ENCODE assay signal across 9 mouse cellular contexts in genomic region chr8:61522132-61522531, GRCm38 (mm10). TPM values are rescaled to one million over a fixed set of nuclear protein-coding genes. Genes with fewer than 3 reads are reported as not detected.
A peak's percentile ranks its signal among the peaks of the same experiment; 100 is the strongest.
DNase-seq lines count a peak whose midpoint lies in the region; ATAC-seq and TF ChIP-seq lines count a peak whose summit lies in the region.
"Had no signal": no experiment of that assay in that cellular context is flagged by ENCODE, and none has a peak within 500 bp of the region (broad histone marks: within the 10 kb centered on the region; RNA-seq: fewer than 3 reads in every experiment).

No protein-coding gene starts in this region.

- H3K9ac ChIP-seq in kidney, embryonic 16.5 days (replicated peaks; ENCODE audit: low read length): no peak overlapping the region
- H3K9ac ChIP-seq in ES-E14 (ENCODE audit: insufficient read depth, low read depth, low read length, poor library complexity, severe bottlenecking): no peak overlapping the region
- no peak overlapping the region for H3K9ac ChIP-seq in kidney, postnatal 0 days (ENCODE audit: low read depth, low read length)
- no peak overlapping the region for H3K9ac ChIP-seq in midbrain, embryonic 16.5 days (ENCODE audit: low read depth, low read length)

- in situ Hi-C loops in ES-E14 (cut with MboI; ENCODE audit: low sequenced_read_pairs in 2 of 2, unreplicated experiment in 2 of 2): no loop called here

- no peak for ATAC-seq in kidney, embryonic 16.5 days (ENCODE audit: low FRiP score, low TSS enrichment)
- ATAC-seq in kidney, postnatal 0 days (replicated peaks; ENCODE audit: low FRiP score, low read depth): no peak
- ATAC-seq in midbrain, embryonic 16.5 days: 0 out of 2 replicates have a peak, but pooled peaks have one; percentile 47

- 19% methylated on average over 1 of the region's 1 CpGs for WGBS in kidney, embryonic 16.5 days
- WGBS in kidney, postnatal 0 days: 0% methylated on average over 1 of the region's 1 CpGs
- 19% methylated on average over 1 of the region's 1 CpGs for WGBS in midbrain, embryonic 16.5 days

- peaks cover 9% of the 10 kb centered on the region; the same call in 1 of the 2 replicates for H3K36me3 ChIP-seq in kidney, embryonic 16.5 days (ENCODE audit: insufficient read depth, low read length)
- H3K36me3 ChIP-seq in ES-E14 (ENCODE audit: control insufficient read depth, insufficient read depth, low read length, poor library complexity, severe bottlenecking): peaks cover 14% of the 10 kb centered on the region
- H3K36me3 ChIP-seq in kidney, postnatal 0 days (ENCODE audit: insufficient read depth, low read length): 0 out of 2 replicates have a peak, but pooled peaks cover 4% of the 10 kb centered on the region
- H3K36me3 ChIP-seq in midbrain, embryonic 16.5 days (ENCODE audit: control insufficient read depth, insufficient read depth, low read length): no peaks in the 10 kb centered on the region

- peak; percentile 60 for DNase-seq in adrenal gland, postnatal 10 days
- DNase-seq in adrenal gland, postnatal 4 days (ENCODE audit: low spot score in 2 of 2): no peak
- DNase-seq in kidney, adult 9 months: peak; percentile 49
- DNase-seq in ES-E14 (ENCODE audit: low read depth, low spot score): no peak
- DNase-seq in kidney, postnatal 0 days (ENCODE audit: low spot score): peak; percentile 41
- DNase-seq in ovary, adult 18-20 months (ENCODE audit: low spot score): no peak

- H3K27me3 ChIP-seq in kidney, embryonic 16.5 days (ENCODE audit: insufficient read depth, low read length): no peaks in the 10 kb centered on the region
- H3K27me3 ChIP-seq in kidney, postnatal 0 days (ENCODE audit: insufficient read depth, low read length): no peaks in the 10 kb centered on the region
- no peaks in the 10 kb centered on the region for H3K27me3 ChIP-seq in midbrain, embryonic 16.5 days (ENCODE audit: control insufficient read depth, insufficient read depth, low read depth, low read length)
- H3K27me3 ChIP-seq: megakaryocyte, embryonic 14.5 days had no signal

- H3K4me1 ChIP-seq in kidney, embryonic 16.5 days (ENCODE audit: insufficient read depth, low read length): no peaks in the 10 kb centered on the region
- H3K4me1 ChIP-seq in ES-E14 (ENCODE audit: control insufficient read depth in 2 of 2, insufficient read depth in 2 of 2, low read length in 2 of 2, poor library complexity in 1 of 2): peaks cover 3 to 5% of the 10 kb centered on the region in 2 experiments; a peak in 2 of 4 replicates
- no peaks in the 10 kb centered on the region for H3K4me1 ChIP-seq in kidney, postnatal 0 days (replicated peaks; ENCODE audit: insufficient read depth, low read length)
- H3K4me1 ChIP-seq in midbrain, embryonic 16.5 days (ENCODE audit: control insufficient read depth, insufficient read depth, low read length): 0 out of 2 replicates have a peak, but pooled peaks cover 1% of the 10 kb centered on the region

- H3K4me3 ChIP-seq in kidney, embryonic 16.5 days (ENCODE audit: low read length): no peak overlapping the region
- no peak overlapping the region for H3K4me3 ChIP-seq in ES-E14 (ENCODE audit: insufficient read depth in 1 of 2, low read depth in 1 of 2, low read length in 2 of 2, poor library complexity in 1 of 2, severe bottlenecking in 1 of 2)
- H3K4me3 ChIP-seq in kidney, postnatal 0 days (replicated peaks; ENCODE audit: low read depth, low read length): no peak overlapping the region
- no peak overlapping the region for H3K4me3 ChIP-seq in midbrain, embryonic 16.5 days (ENCODE audit: low read depth, low read length)
- H3K4me3 ChIP-seq: megakaryocyte, embryonic 14.5 days had no signal

- H3K4me2 ChIP-seq in kidney, embryonic 16.5 days (replicated peaks; ENCODE audit: low read depth, low read length): no peak overlapping the region
- H3K4me2 ChIP-seq in kidney, postnatal 0 days (ENCODE audit: low read length): no peak overlapping the region
- no peak overlapping the region for H3K4me2 ChIP-seq in midbrain, embryonic 16.5 days (ENCODE audit: low read length)

- no peaks in the 10 kb centered on the region for H3K9me3 ChIP-seq in kidney, embryonic 16.5 days (ENCODE audit: low read length)
- no peaks in the 10 kb centered on the region for H3K9me3 ChIP-seq in ES-E14 (ENCODE audit: control insufficient read depth, insufficient read depth, low read depth, low read length)
- H3K9me3 ChIP-seq in kidney, postnatal 0 days (replicated peaks; ENCODE audit: low read length): no peaks in the 10 kb centered on the region
- H3K9me3 ChIP-seq in midbrain, embryonic 16.5 days (replicated peaks; ENCODE audit: control insufficient read depth, low read length, poor library complexity, severe bottlenecking): no peaks in the 10 kb centered on the region
- H3K9me3 ChIP-seq: megakaryocyte, embryonic 14.5 days had no signal

- H3K27ac ChIP-seq in kidney, embryonic 16.5 days (ENCODE audit: low read length): no peak overlapping the region
- H3K27ac ChIP-seq in ES-E14 (ENCODE audit: insufficient read depth, low read depth, low read length, poor library complexity, severe bottlenecking): no peak overlapping the region
- H3K27ac ChIP-seq in kidney, postnatal 0 days: no peak overlapping the region
- H3K27ac ChIP-seq in midbrain, embryonic 16.5 days (ENCODE audit: low read length): no peak overlapping the region

- TF ChIP-seq CTCF in kidney, postnatal 0 days (IDR thresholded peaks at IDR 0.05; ENCODE audit: low read depth): peak; percentile 75

TF ChIP-seq in ES-E14, 5 proteins besides CTCF, POLR2A, EP300 and RAD21:
- TF ChIP-seq ZC3H11A (IDR thresholded peaks at IDR 0.05; ENCODE audit: borderline replicate concordance, low read depth, low read length) (0 out of 2 replicates have a peak, but pooled peaks have one; percentile 19), ZNF384 (IDR thresholded peaks at IDR 0.05; ENCODE audit: low read depth, low read length) (no peak)

RNA-seq across cellular contexts. Expression of gene Cbr4, which starts 34.6 kb away (rescaled TPM):
- total RNA-seq in adrenal gland, postnatal 10 days (2021): 10 to 100 TPM; 88.9 to 98.2 TPM
- total RNA-seq in adrenal gland, postnatal 4 days (2021): 10 to 100 TPM; 54.6 to 65.9 TPM
- polyA plus RNA-seq in kidney, embryonic 16.5 days (2015; fragmentation: Nextera tagmentation; extraction: Ambion mirVana): 32.5 and 34.1 TPM in 2 replicates
- total RNA-seq in ES-E14 (2012; rRNA removed): 12.4 and 17.5 TPM in 2 replicates
- 55.5 and 55.9 TPM in 2 replicates for polyA plus RNA-seq in kidney, postnatal 0 days (2015; fragmentation: Nextera tagmentation; extraction: Ambion mirVana)
- polyA plus RNA-seq in midbrain, embryonic 16.5 days (2015; fragmentation: Nextera tagmentation; extraction: Ambion mirVana): 17.4 and 20.4 TPM in 2 replicates

Comparison
In these comparisons a context has a peak if more than half of its experiments do, and no peak if none do; other contexts are left out.
1. DNase-seq: peak in adrenal gland, postnatal 10 days (single experiment), kidney, adult 9 months (single experiment) and kidney, postnatal 0 days (single experiment); none in adrenal gland, postnatal 4 days (0 of 2), ES-E14 (single experiment) and ovary, adult 18-20 months (single experiment).